Mouse (Mus musculus) heart, embryonic 12.5 days (tissue): ENCODE measurements around the gene Fkbp1b. TPM values are rescaled to one million over a fixed set of nuclear protein-coding genes. Genes with fewer than 3 reads are reported as not detected.
"Not testable (repeated sequence)": the region's sequence is repeated elsewhere in the genome, so short reads cannot be mapped to it uniquely, and the experiment has no call there.

Experiments
- ATAC-seq: fragments of 200-750 bp; cut with Nextera tagmentation; 2 replicates; pipeline ENCODE4 v1.8.0; 2017; ENCODE audit warnings: moderate TSS enrichment, moderate library complexity; ENCODE audit not compliant: insufficient number of reproducible peaks, low FRiP score
- H3K27ac ChIP-seq: fragments of 300-500 bp; sonication (generic); 2 replicates; pipeline ENCODE4 v1.5.1; 2016; ENCODE audit warnings: mild to moderate bottlenecking, moderate library complexity; ENCODE audit not compliant: poor library complexity, severe bottlenecking
- H3K27me3 ChIP-seq: fragments of 300-500 bp; sonication (generic); replicated peaks from 2 replicates; pipeline ENCODE4 v1.6.1; 2016; ENCODE audit warnings: mild to moderate bottlenecking, moderate library complexity
- H3K36me3 ChIP-seq: fragments of 300-500 bp; sonication (generic); 2 replicates; pipeline ENCODE4 v1.6.1; 2016; ENCODE audit warnings: mild to moderate bottlenecking, moderate library complexity
- H3K4me1 ChIP-seq: fragments of 300-500 bp; sonication (generic); replicated peaks from 2 replicates; pipeline ENCODE4 v1.6.1; 2016; ENCODE audit warnings: mild to moderate bottlenecking
- H3K4me2 ChIP-seq: fragments of 300-500 bp; sonication (generic); 2 replicates; pipeline ENCODE4 v1.6.1; 2016; ENCODE audit warnings: mild to moderate bottlenecking, moderate library complexity
- H3K4me3 ChIP-seq: fragments of 300-500 bp; sonication (generic); 2 replicates; pipeline ENCODE4 v1.5.1; 2016; ENCODE audit warnings: mild to moderate bottlenecking
- H3K9ac ChIP-seq: fragments of 300-500 bp; sonication (generic); 2 replicates; pipeline ENCODE4 v1.6.1; 2016; ENCODE audit warnings: mild to moderate bottlenecking, moderate library complexity
- H3K9me3 ChIP-seq: fragments of 300-500 bp; sonication (generic); replicated peaks from 2 replicates; pipeline ENCODE4 v1.6.1; 2016; ENCODE audit warnings: mild to moderate bottlenecking, moderate library complexity
- WGBS: fragments of 180-500 bp; shearing (Covaris S2); methylation state at CpG from one replicate; pipeline ENCODE4 v1.1.7; 2016; 5-methylcytosine and 5-hydroxymethylcytosine counted together
- polyA plus RNA-seq: library from polyadenylated mRNA; unstranded; fragments of >200 nt; fragmentation: Nextera tagmentation; extraction: Ambion mirVana; gene quantifications from 2 replicates; pipeline ENCODE4 v1.2.1, GENCODE M21; 2016

The Fkbp1b gene
- polyA plus RNA-seq, 1 experiment from 2014 or later = 10.7 TPM

DNA sequence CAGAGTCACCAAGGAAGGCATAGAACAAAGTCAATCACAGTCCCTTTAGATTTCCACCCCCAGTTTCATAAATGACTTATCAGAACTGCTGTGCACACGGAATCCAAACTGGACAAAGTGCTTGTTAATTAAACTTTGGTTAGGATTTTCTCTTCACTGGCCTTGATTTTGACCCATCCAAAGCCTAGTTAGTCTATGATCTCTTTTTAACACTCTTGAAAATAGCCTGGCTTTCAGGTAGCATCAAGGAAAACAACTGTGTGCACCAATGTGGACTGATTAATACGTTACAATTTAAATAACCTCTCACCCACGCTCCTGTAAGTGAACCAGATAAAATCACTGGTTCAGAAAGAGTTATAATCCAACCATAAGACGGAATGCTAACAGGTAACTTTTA lies 30.4 kb downstream of the Fkbp1b start:
- H3K9me3 ChIP-seq = no peaks in the 10 kb centered on the region; the same call in 1 of the 2 replicates
- H3K9ac ChIP-seq = no peak overlapping the region
- H3K4me1 ChIP-seq = no peaks in the 10 kb centered on the region
- H3K4me2 ChIP-seq = no peak overlapping the region
- WGBS = 70% methylated on average over 4 of the region's 4 CpGs
- H3K27ac ChIP-seq = no peak overlapping the region
- ATAC-seq = no peak
- no peak overlapping the region for H3K4me3 ChIP-seq
- no peaks in the 10 kb centered on the region for H3K36me3 ChIP-seq
- H3K27me3 ChIP-seq = no peaks in the 10 kb centered on the region

DNA sequence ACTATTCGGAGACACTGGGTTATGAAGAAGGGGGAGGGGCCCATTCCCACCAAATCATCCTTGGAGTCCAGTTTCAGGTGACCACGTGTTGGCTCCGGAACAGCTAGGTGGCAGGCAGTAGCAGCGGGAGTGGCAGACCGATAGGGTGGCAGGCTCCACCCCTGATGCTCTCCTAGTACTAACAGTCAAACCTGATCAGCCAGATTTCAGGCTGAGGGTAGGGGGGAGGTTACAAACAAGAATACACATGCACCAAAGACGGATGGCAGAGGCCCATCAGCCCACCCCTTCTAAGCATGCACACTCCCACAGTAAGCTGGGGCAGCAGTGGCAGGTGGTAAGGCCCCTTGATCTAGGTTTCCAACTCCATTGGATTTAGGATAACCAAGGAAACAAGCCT lies 43.9 kb downstream of the Fkbp1b start:
- H3K27ac ChIP-seq, H3K27me3 ChIP-seq, ATAC-seq, H3K4me2 ChIP-seq, H3K9ac ChIP-seq, H3K4me1 ChIP-seq, H3K4me3 ChIP-seq, H3K36me3 ChIP-seq: not testable (repeated sequence)
- 70% methylated on average over 6 of the region's 6 CpGs for WGBS
- peaks cover 10% of the 10 kb centered on the region for H3K9me3 ChIP-seq

DNA sequence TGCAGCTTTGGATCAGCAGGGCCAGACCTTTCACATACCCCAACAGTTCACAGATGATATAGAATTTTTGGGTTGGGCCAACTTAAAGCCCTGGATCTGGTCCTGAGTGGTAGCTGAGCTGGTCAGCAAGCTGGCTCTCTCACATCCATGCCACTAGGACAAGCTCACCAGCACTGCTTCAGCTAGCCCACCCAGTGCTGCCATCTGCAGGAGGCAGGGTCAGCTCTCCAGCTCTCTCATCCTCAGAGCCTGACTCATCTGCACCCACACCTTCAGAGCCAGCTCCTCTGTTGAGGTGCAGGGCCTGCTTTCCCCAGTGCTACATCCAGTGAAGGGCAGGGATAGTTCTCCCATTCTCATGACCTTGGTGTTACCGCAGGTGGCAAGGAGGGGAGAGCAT lies 47.7 kb downstream of the Fkbp1b start:
- Histone ChIP-seq H3K27me3 (no peaks in the 10 kb centered on the region), H3K4me1 (no peaks in the 10 kb centered on the region), H3K4me3 (no peak overlapping the region), H3K4me2 (no peak overlapping the region), H3K27ac (no peak overlapping the region), H3K36me3 (no peaks in the 10 kb centered on the region), H3K9me3 (0 out of 2 replicates have a peak, but pooled peaks cover 3% of the 10 kb centered on the region), H3K9ac (no peak overlapping the region)
- ATAC-seq = no peak
- 76% methylated on average over 1 of the region's 1 CpGs for WGBS

DNA sequence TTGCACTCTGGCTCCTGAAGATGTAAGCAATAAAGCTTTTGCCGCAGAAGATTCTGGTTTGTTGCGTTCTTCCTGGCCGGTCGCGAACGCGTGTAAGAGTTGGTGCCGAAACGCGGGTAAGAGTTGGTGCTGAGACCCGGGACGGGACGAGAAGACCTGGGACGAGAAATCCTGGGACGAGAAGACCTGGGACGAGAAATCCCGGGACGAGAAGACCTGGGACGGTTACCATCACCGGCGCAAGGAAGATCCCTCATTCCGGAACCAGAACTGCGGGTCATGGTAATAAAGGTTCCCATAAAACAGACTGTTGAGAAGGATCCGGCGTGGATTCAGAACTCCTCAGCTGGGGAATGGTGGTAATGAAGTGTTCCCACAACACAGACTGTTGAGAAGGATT lies 53.3 kb downstream of the Fkbp1b start:
- H3K9me3 ChIP-seq, H3K4me2 ChIP-seq, H3K36me3 ChIP-seq, H3K4me3 ChIP-seq, H3K9ac ChIP-seq, ATAC-seq, H3K27me3 ChIP-seq, H3K27ac ChIP-seq, H3K4me1 ChIP-seq: not testable (repeated sequence)
- 89% methylated on average over 25 of the region's 25 CpGs for WGBS

DNA sequence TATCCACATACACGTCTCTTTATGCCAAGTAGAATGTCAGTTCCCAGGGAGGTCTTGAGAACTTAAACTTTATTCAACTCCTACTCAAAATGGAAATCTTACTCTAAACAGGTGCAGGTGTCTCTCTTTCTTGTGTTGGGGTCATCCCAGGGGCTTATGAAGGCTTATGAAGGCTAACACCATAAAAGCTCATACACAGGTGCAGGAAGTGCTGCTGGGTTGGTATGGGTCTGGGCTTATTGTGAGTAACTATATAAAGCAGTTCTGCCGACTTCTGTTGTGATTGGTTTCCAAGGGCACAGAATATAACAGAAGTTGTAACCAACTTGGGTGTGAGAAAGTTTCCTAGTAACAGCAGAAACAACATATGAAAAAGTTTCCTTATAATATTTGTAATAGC lies 56.9 kb downstream of the Fkbp1b start:
- WGBS = 64% methylated on average over 2 of the region's 2 CpGs
- H3K27ac ChIP-seq = no peak overlapping the region
- ATAC-seq = no peak

DNA sequence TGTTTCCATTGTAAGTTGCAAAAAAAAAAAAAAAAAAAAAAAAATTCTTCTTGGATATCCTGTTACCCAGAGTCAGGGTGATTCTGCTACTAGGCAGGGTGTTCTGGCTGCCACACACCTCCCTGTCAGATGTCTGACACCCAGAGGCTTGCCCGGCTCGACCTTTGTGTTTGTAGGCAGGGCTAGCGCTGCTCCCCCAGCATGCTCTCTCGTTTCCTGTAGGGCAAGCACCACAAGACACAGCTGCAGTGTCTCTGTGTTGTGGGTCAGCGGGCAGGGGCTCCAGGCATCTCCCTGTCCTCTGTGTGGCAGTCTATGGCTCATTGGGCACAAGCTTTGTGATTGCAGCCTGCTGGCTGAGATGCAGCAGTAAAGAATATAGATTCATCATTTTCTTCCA lies 57.8 kb downstream of the Fkbp1b start:
- no peak overlapping the region for H3K4me3 ChIP-seq
- no peaks in the 10 kb centered on the region for H3K27me3 ChIP-seq
- ATAC-seq = no peak
- H3K4me2 ChIP-seq = no peak overlapping the region
- no peaks in the 10 kb centered on the region for H3K4me1 ChIP-seq
- WGBS = 59% methylated on average over 5 of the region's 5 CpGs
- H3K9ac ChIP-seq = no peak overlapping the region
- H3K27ac ChIP-seq = no peak overlapping the region
- H3K36me3 ChIP-seq = no peaks in the 10 kb centered on the region
- no peaks in the 10 kb centered on the region for H3K9me3 ChIP-seq

More for the DNA sequence above, 56.9 kb downstream of the Fkbp1b start:
- H3K36me3 ChIP-seq = no peaks in the 10 kb centered on the region
- H3K4me3 ChIP-seq = no peak overlapping the region
- H3K4me1 ChIP-seq = no peaks in the 10 kb centered on the region
- H3K27me3 ChIP-seq = no peaks in the 10 kb centered on the region
- no peaks in the 10 kb centered on the region for H3K9me3 ChIP-seq
- no peak overlapping the region for H3K4me2 ChIP-seq
- no peak overlapping the region for H3K9ac ChIP-seq

Other genes with a start within 250 kb of the Fkbp1b start
- gene Itsn2, start 249.0 kb downstream of the Fkbp1b start, polyA plus RNA-seq = 38.5 and 43.7 TPM in 2 replicates
- not detected in 2 replicates for gene Gm3625, start 248.7 kb downstream of the Fkbp1b start, polyA plus RNA-seq
- gene Fam228a, start 103.2 kb downstream of the Fkbp1b start, polyA plus RNA-seq = 0.20 and 0.21 TPM in 2 replicates
- 1.9 and 2.3 TPM in 2 replicates for gene Pfn4, start 72.6 kb downstream of the Fkbp1b start, polyA plus RNA-seq
- 2.0 and 2.6 TPM in 2 replicates for gene Fam228b, start 72.3 kb downstream of the Fkbp1b start, polyA plus RNA-seq
- gene Sf3b6, start 24.0 kb downstream of the Fkbp1b start, polyA plus RNA-seq = 140 and 160 TPM in 2 replicates
- gene Wdcp, start 1.7 kb upstream of the Fkbp1b start, polyA plus RNA-seq = 14.4 and 14.7 TPM in 2 replicates
- gene Mfsd2b, start 32.8 kb upstream of the Fkbp1b start, polyA plus RNA-seq = 7.2 TPM in 2 replicates
- gene Ubxn2a, start 66.1 kb upstream of the Fkbp1b start, polyA plus RNA-seq = 36.0 and 38.2 TPM in 2 replicates
- gene Atad2b, start 75.8 kb upstream of the Fkbp1b start, polyA plus RNA-seq = 13.0 and 13.1 TPM in 2 replicates